Mouse (Mus musculus) embryonic fibroblast, embryonic 13.5 days (primary cell): ENCODE results near the gene Hspd1.

Experiments
- CTCF ChIP-seq: IDR thresholded peaks from 2 replicates; pipeline ENCODE4 v1.5.1; 2011; ENCODE audit warnings: mild to moderate bottlenecking, control low read depth, low read length, moderate library complexity, borderline replicate concordance; ENCODE audit not compliant: insufficient read depth
- POLR2A ChIP-seq: IDR thresholded peaks from 2 replicates; pipeline ENCODE4 v1.6.1; 2011; ENCODE audit warnings: low read depth, mild to moderate bottlenecking, control low read depth, low read length, moderate library complexity

- TF ChIP-seq POLR2A (no peak), CTCF (no peak)
Observed at GRCm38 (mm10) chr1:55048841-55049587, 39.0 kb downstream of the Hspd1 start.
